Mouse (Mus musculus) limb, embryonic 14.5 days (tissue): ENCODE measurements at regions not wholly inside any gene's neighbourhood (a gene's known extent, or its start where the extent isn't known, plus 50 kb on each side); places are given as distances from the start of the nearest gene placed in this dataset.

Experiments used
- ATAC-seq: fragments of 200-750 bp; cut with Nextera tagmentation; 2 replicates; pipeline ENCODE4 v1.8.0; 2017; ENCODE audit warnings: low read depth, moderate number of reproducible peaks, moderate TSS enrichment; ENCODE audit not compliant: low FRiP score
- DNase-seq: peaks from one replicate; pipeline ENCODE4 v3.0.0-alpha.2; 2015; ENCODE audit warnings: low spot score
- H3K27ac ChIP-seq: fragments of 300-500 bp; sonication (generic); replicated peaks from 2 replicates; pipeline ENCODE4 v1.5.1; 2014; ENCODE audit warnings: low read depth, mild to moderate bottlenecking, low read length, moderate library complexity, mixed read lengths
- H3K27me3 ChIP-seq: fragments of 300-500 bp; sonication (generic); 2 replicates; pipeline ENCODE4 v1.6.1; 2014; ENCODE audit warnings: low read length, mixed read lengths; ENCODE audit not compliant: control insufficient read depth, insufficient read depth
- H3K36me3 ChIP-seq: fragments of 300-500 bp; sonication (generic); 2 replicates; pipeline ENCODE4 v1.6.1; 2014; ENCODE audit warnings: mild to moderate bottlenecking, low read length, moderate library complexity, mixed read lengths; ENCODE audit not compliant: control insufficient read depth, insufficient read depth
- H3K4me1 ChIP-seq: fragments of 300-500 bp; sonication (generic); 2 replicates; pipeline ENCODE4 v1.6.1; 2014; ENCODE audit warnings: antibody characterized with exemption, low read length, mixed read lengths; ENCODE audit not compliant: control insufficient read depth, insufficient read depth
- H3K4me2 ChIP-seq: fragments of 300-500 bp; sonication (generic); replicated peaks from 2 replicates; pipeline ENCODE4 v1.6.1; 2014; ENCODE audit warnings: low read depth, mild to moderate bottlenecking, low read length, moderate library complexity; ENCODE audit not compliant: severe bottlenecking
- H3K4me3 ChIP-seq: fragments of 300-500 bp; sonication (generic); replicated peaks from 2 replicates; pipeline ENCODE4 v1.5.1; 2014; ENCODE audit warnings: low read length
- H3K9ac ChIP-seq: fragments of 300-500 bp; sonication (generic); 2 replicates; pipeline ENCODE4 v1.6.1; 2014; ENCODE audit warnings: mild to moderate bottlenecking, low read depth, low read length, moderate library complexity; ENCODE audit not compliant: severe bottlenecking
- H3K9me3 ChIP-seq: fragments of 300-500 bp; sonication (generic); 2 replicates; pipeline ENCODE4 v1.6.1; 2016; ENCODE audit warnings: low read length; ENCODE audit not compliant: control insufficient read depth
- POLR2A ChIP-seq: fragments of 200-500 bp; IDR thresholded peaks from 2 replicates; pipeline ENCODE4 v1.8.0; 2012; ENCODE audit warnings: inconsistent platforms, mild to moderate bottlenecking, moderate library complexity, borderline replicate concordance; ENCODE audit not compliant: insufficient read depth, insufficient read length; ENCODE audit errors: extremely low read depth
- WGBS: fragments of 180-500 bp; shearing (Covaris S2); extraction: QIAGEN DNeasy Blood & Tissue Kit; methylation state at CpG from one replicate; pipeline ENCODE4 v1.1.7; 2014; 5-methylcytosine and 5-hydroxymethylcytosine counted together

DNA sequence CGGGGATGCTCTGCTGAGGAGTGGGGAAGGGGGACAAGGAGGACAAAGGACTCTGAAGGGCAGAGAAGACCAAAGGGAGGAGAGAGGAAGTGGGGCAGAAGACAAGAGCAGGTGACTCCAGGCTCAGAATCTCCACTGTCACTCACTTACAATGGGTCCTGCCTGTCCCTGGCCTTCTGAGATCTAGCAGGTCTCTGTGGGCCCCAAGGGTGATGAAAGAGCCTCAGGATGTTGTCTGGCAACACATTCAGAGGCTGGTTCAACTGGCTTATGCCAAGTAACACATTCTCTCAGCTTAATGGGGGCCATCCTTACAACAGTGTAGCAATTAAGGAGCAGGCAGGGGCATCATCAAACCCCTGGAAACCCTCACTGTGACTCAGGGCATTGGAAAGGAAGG is 152.1 kb upstream of the Myocd start:
- Histone ChIP-seq H3K36me3 (no peaks in the 10 kb centered on the region), H3K27ac (no peak overlapping the region), H3K4me2 (no peak overlapping the region), H3K27me3 (no peaks in the 10 kb centered on the region), H3K9ac (no peak overlapping the region), H3K4me3 (no peak overlapping the region), H3K4me1 (no peaks in the 10 kb centered on the region), H3K9me3 (no peaks in the 10 kb centered on the region)
- no peak for TF ChIP-seq POLR2A
- ATAC-seq (no peak), DNase-seq (no peak)
- WGBS = 23% methylated on average over 1 of the region's 1 CpGs

- H3K9me3 ChIP-seq = no peaks in the 10 kb centered on the region
- DNase-seq (no peak), ATAC-seq (no peak)
- H3K4me3 ChIP-seq = no peak overlapping the region
- no peak overlapping the region for H3K4me2 ChIP-seq
- H3K4me1 ChIP-seq = no peaks in the 10 kb centered on the region
- H3K9ac ChIP-seq = no peak overlapping the region
- no peak overlapping the region for H3K27ac ChIP-seq
- 69% methylated on average over 1 of the region's 1 CpGs for WGBS
- TF ChIP-seq POLR2A = no peak
- H3K36me3 ChIP-seq = no peaks in the 10 kb centered on the region
- H3K27me3 ChIP-seq = no peaks in the 10 kb centered on the region
Observed at GRCm38 (mm10) chr11:65408621-65409020, 138.8 kb upstream of the Myocd start.

- Histone ChIP-seq H3K4me3 (no peak overlapping the region), H3K9ac (no peak overlapping the region), H3K36me3 (no peaks in the 10 kb centered on the region), H3K9me3 (no peaks in the 10 kb centered on the region), H3K27me3 (no peaks in the 10 kb centered on the region), H3K4me2 (no peak overlapping the region), H3K4me1 (no peaks in the 10 kb centered on the region), H3K27ac (no peak overlapping the region)
- WGBS = 56% methylated on average over 12 of the region's 12 CpGs
- no peak for TF ChIP-seq POLR2A
- DNase-seq (no peak), ATAC-seq (no peak)
Observed at GRCm38 (mm10) chr11:65402460-65403154, 132.8 kb upstream of the Myocd start.

- Histone ChIP-seq H3K27ac (no peak overlapping the region), H3K27me3 (no peaks in the 10 kb centered on the region), H3K4me3 (no peak overlapping the region), H3K4me2 (no peak overlapping the region), H3K9me3 (no peaks in the 10 kb centered on the region), H3K9ac (no peak overlapping the region), H3K36me3 (no peaks in the 10 kb centered on the region), H3K4me1 (0 out of 2 replicates have a peak, but pooled peaks cover 3% of the 10 kb centered on the region)
- TF ChIP-seq POLR2A = no peak
- ATAC-seq = no peak
- no peak for DNase-seq
- 83% methylated on average over 3 of the region's 3 CpGs for WGBS
Observed at GRCm38 (mm10) chr11:65389238-65389637, 119.4 kb upstream of the Myocd start.

DNA sequence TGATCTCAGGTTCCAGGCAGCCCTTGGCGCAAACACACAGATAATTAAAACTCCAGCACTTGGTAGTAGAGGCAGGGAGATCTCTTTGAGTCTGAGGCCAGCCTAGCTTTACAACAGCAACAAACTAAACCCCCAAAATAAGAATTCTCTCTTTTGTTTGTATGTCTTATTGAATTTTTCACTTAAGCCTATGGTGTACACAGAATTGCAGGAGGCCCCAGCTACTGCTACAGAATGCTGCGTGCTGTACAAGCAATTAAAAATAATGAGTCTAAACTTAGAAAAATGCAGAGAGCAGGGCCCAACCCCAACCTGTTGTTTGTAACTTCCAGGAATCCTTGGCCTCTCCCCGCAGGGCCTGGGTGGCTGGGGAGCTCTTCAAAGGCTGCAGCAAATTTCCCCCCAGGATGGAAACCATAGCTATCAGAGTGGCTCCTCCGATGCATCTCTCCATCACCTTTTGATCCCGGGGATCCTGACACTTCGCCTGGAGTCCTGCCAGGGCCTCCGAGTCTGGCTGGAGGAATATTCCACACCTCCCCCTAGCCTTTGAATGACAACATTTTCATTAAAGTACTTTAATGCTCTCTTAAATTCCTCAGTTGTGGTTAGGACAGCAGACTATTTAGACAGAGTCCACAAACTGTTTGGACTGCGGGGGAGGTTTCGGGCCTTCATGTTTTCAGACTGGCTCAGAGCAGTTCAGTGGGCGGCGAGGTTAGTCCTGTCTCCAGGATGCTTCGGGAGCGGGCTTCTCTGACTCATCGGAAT is 116.7 kb upstream of the Myocd start:
- TF ChIP-seq POLR2A = no peak
- no peaks in the 10 kb centered on the region for H3K36me3 ChIP-seq

More for the DNA sequence above, 116.7 kb upstream of the Myocd start:
- H3K4me2 ChIP-seq = no peak overlapping the region
- H3K9ac ChIP-seq = no peak overlapping the region
- DNase-seq = no peak
- H3K9me3 ChIP-seq = no peaks in the 10 kb centered on the region
- no peak overlapping the region for H3K27ac ChIP-seq
- no peak overlapping the region for H3K4me3 ChIP-seq
- no peaks in the 10 kb centered on the region for H3K27me3 ChIP-seq
- WGBS = 29% methylated on average over 14 of the region's 14 CpGs
- 0 out of 2 replicates have a peak, but pooled peaks cover 3% of the 10 kb centered on the region for H3K4me1 ChIP-seq
- no peak for ATAC-seq
